In the genomic region with DNA sequence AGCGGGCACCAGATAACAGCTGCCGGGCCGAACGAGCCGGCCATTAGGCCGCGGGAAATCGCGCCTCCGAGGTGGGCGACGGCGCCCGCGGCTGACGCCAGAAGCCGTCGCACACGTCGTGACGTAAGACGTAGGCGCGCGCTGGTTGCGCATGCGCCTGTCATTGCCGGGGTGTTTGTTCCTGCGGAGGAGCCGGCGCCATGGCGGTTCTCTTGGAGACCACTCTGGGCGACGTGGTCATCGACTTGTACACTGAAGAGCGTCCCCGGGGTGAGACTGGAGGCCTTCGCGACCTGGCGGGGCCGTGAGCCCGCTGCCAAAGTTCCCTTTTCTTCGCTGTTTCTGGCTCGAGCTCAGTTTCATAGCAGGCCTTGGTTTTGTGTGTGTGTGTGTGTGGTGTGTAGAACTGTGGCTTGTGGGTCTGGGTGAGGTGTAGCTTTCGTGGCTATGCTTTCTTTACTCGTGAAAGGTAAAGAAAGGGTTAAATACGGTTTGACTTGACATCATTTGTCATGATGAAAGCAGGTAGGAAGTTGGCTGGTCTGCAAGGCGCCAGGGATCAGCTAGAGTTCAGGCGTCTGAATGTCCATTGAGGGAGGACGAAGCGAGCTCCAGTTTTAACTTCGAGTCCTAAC, we compare ENCODE assay signal across 8 mouse cellular contexts. TPM values are rescaled to one million over a fixed set of nuclear protein-coding genes. Genes with fewer than 3 reads are reported as not detected.
A peak's percentile ranks its signal among the peaks of the same experiment; 100 is the strongest.
DNase-seq lines count a peak whose midpoint lies in the region; ATAC-seq and TF ChIP-seq lines count a peak whose summit lies in the region.

Gene Ginm1 (minus strand): TSS at position 74 of the 635 bp plus-strand sequence.
Gene Ppil4 (plus strand): TSS at position 141 of the 635 bp plus-strand sequence.

- H3K4me1 ChIP-seq in G1E (ENCODE audit: insufficient read depth, low read depth, low read length), result peaks cover 23% of the 10 kb centered on the region
- H3K4me1 ChIP-seq in forebrain, postnatal 0 days (ENCODE audit: insufficient read depth), result peaks cover 14% of the 10 kb centered on the region
- H3K4me1 ChIP-seq in lung, embryonic 16.5 days (replicated peaks; ENCODE audit: control insufficient read depth, insufficient read depth, low read length), result peaks cover 9% of the 10 kb centered on the region

- peak within 1 kb of the TSS; percentile 93 for H3K9ac ChIP-seq in forebrain, postnatal 0 days
- H3K9ac ChIP-seq in lung, embryonic 16.5 days (ENCODE audit: low read length), result peak within 1 kb of the TSS; percentile 94

- H3K36me3 ChIP-seq in G1E (replicated peaks), result peaks cover 55% of the 10 kb centered on the region
- peaks cover 27% of the 10 kb centered on the region for H3K36me3 ChIP-seq in forebrain, postnatal 0 days (ENCODE audit: insufficient read depth)
- peaks cover 26% of the 10 kb centered on the region for H3K36me3 ChIP-seq in lung, embryonic 16.5 days (ENCODE audit: control insufficient read depth, insufficient read depth, low read length)

- under 1% methylated on average over 52 of the region's 52 CpGs for WGBS in forebrain, postnatal 0 days
- WGBS in lung, embryonic 16.5 days, result under 1% methylated on average over 49 of the region's 52 CpGs

- TF ChIP-seq CTCF in G1E (IDR thresholded peaks at IDR 0.05; ENCODE audit: low read depth, low read length), result no peak
- no peak for TF ChIP-seq CTCF in forebrain, postnatal 0 days (IDR thresholded peaks at IDR 0.05; ENCODE audit: low read depth)

- DNase-seq in G1E (ENCODE audit: low spot score), result peak; percentile 75
- peak; percentile 77 to 96 for DNase-seq in cerebellum, adult 18-20 months
- peak; percentile 97 for DNase-seq in forebrain, postnatal 0 days
- DNase-seq in layer of hippocampus, adult 9-10 months (ENCODE audit: low spot score), result peak; percentile 72
- peak; percentile 72 for DNase-seq in ovary, postnatal 10 days (ENCODE audit: low spot score)
- DNase-seq in thymus, postnatal 10 days (ENCODE audit: low spot score in 2 of 2), result peak; percentile 77 to 87

- peak within 1 kb of the TSS; percentile 84 for H3K27ac ChIP-seq in forebrain, postnatal 0 days (ENCODE audit: low read depth, low read length)
- H3K27ac ChIP-seq in lung, embryonic 16.5 days (ENCODE audit: low read length), result peak within 1 kb of the TSS; percentile 63; the same call in 1 of the 2 replicates

- peak within 1 kb of the TSS; percentile 68 for H3K4me2 ChIP-seq in forebrain, postnatal 0 days (ENCODE audit: low read depth)
- H3K4me2 ChIP-seq in lung, embryonic 16.5 days (ENCODE audit: low read depth, low read length), result peak within 1 kb of the TSS; percentile 92

- ATAC-seq in G1E (ENCODE audit: extremely low read depth, insufficient number of reproducible peaks, low FRiP score, poor library complexity, severe bottlenecking), result peak; percentile 79
- peak; percentile 98 for ATAC-seq in forebrain, postnatal 0 days
- ATAC-seq in hematopoietic stem cell, adult 5-6 weeks (replicated peaks in 1 of 2; ENCODE audit: insufficient read depth in 1 of 2, low FRiP score in 2 of 2, low TSS enrichment in 1 of 2, low read depth in 1 of 2, poor library complexity in 2 of 2, severe bottlenecking in 2 of 2), result peak; percentile 96 to 97
- ATAC-seq in lung, embryonic 16.5 days (ENCODE audit: low read depth), result peak; percentile 96

- no peaks in the 10 kb centered on the region for H3K27me3 ChIP-seq in G1E (ENCODE audit: insufficient read depth, low read length)
- H3K27me3 ChIP-seq in forebrain, postnatal 0 days (ENCODE audit: insufficient read depth, low read length), result no peaks in the 10 kb centered on the region
- H3K27me3 ChIP-seq in lung, embryonic 16.5 days (ENCODE audit: control insufficient read depth, insufficient read depth, low read depth, low read length), result no peaks in the 10 kb centered on the region

- H3K9me3 ChIP-seq in G1E (replicated peaks), result no peaks in the 10 kb centered on the region
- no peaks in the 10 kb centered on the region for H3K9me3 ChIP-seq in forebrain, postnatal 0 days (ENCODE audit: low read length)
- H3K9me3 ChIP-seq in lung, embryonic 16.5 days (ENCODE audit: control insufficient read depth, low read length), result no peaks in the 10 kb centered on the region

- H3K4me3 ChIP-seq in G1E (ENCODE audit: low read depth, low read length), result peak within 1 kb of the TSS; percentile 88
- H3K4me3 ChIP-seq in forebrain, postnatal 0 days (ENCODE audit: low read depth, low read length), result peak within 1 kb of the TSS; percentile 86
- peak within 1 kb of the TSS; percentile 71 for H3K4me3 ChIP-seq in lung, embryonic 16.5 days (ENCODE audit: low read length)

RNA-seq across cellular contexts. Expression of gene Ginm1, which starts in this region (rescaled TPM):
- 26.6 and 31.5 TPM in 2 replicates for total RNA-seq in G1E (2014; fragmentation: Nextera tagmentation)
- 30.1 and 30.5 TPM in 2 replicates for total RNA-seq in G1E (2017)
- 6.6 and 7.8 TPM in 2 replicates for polyA plus RNA-seq in G1E (2012)
- 31.0 and 51.0 TPM in 2 replicates for total RNA-seq in forebrain, postnatal 0 days (2014; rRNA removed)
- 61.2 and 65.6 TPM in 2 replicates for polyA plus RNA-seq in forebrain, postnatal 0 days (2015; fragmentation: Nextera tagmentation; extraction: Ambion mirVana)
- 56.9 and 73.2 TPM in 2 replicates for total RNA-seq in hematopoietic stem cell, adult 5-6 weeks (2017)
- polyA plus RNA-seq in lung, embryonic 16.5 days (2015; fragmentation: Nextera tagmentation; extraction: Ambion mirVana), result 96.3 and 103 TPM in 2 replicates

RNA-seq across cellular contexts. Expression of gene Ppil4, which starts in this region (rescaled TPM):
- total RNA-seq in G1E (2014; fragmentation: Nextera tagmentation) (62.1 and 73.9 TPM in 2 replicates), G1E (2017) (78.9 and 97.7 TPM in 2 replicates)
- polyA plus RNA-seq in G1E (2012), result 2.7 and 7.3 TPM in 2 replicates
- total RNA-seq in forebrain, postnatal 0 days (2014; rRNA removed), result 37.5 and 49.6 TPM in 2 replicates
- 44.4 and 50.2 TPM in 2 replicates for polyA plus RNA-seq in forebrain, postnatal 0 days (2015; fragmentation: Nextera tagmentation; extraction: Ambion mirVana)
- 99.6 and 101 TPM in 2 replicates for total RNA-seq in hematopoietic stem cell, adult 5-6 weeks (2017)
- polyA plus RNA-seq in lung, embryonic 16.5 days (2015; fragmentation: Nextera tagmentation; extraction: Ambion mirVana), result 37.6 and 38.8 TPM in 2 replicates

Comparison
In these comparisons a context has a peak if more than half of its experiments do, and no peak if none do; other contexts are left out.
1. Peak in every context shown above with its lines: DNase-seq, ATAC-seq, H3K4me3 ChIP-seq and H3K27ac ChIP-seq.